Mouse (Mus musculus) adrenal gland, postnatal 25 days (tissue): ENCODE results near the gene Pla2g1b. TPM values are rescaled to one million over a fixed set of nuclear protein-coding genes. Genes with fewer than 3 reads are reported as not detected.

Source experiments
- DNase-seq: peaks from one replicate; pipeline ENCODE4 v3.0.0; 2021; ENCODE audit warnings: mixed read lengths
- long read RNA-seq: library from polyadenylated mRNA; stranded (forward); transcript quantifications from one replicate; pipeline ENCODE4 v2.0.0, GENCODE M21; 2021
- total RNA-seq: library from RNA; stranded (reverse); gene quantifications from 2 replicates; pipeline ENCODE4 v1.2.3, GENCODE M21; 2021

The Pla2g1b gene
- total RNA-seq = not detected in 2 replicates
- long read RNA-seq = 0 reads

DNA sequence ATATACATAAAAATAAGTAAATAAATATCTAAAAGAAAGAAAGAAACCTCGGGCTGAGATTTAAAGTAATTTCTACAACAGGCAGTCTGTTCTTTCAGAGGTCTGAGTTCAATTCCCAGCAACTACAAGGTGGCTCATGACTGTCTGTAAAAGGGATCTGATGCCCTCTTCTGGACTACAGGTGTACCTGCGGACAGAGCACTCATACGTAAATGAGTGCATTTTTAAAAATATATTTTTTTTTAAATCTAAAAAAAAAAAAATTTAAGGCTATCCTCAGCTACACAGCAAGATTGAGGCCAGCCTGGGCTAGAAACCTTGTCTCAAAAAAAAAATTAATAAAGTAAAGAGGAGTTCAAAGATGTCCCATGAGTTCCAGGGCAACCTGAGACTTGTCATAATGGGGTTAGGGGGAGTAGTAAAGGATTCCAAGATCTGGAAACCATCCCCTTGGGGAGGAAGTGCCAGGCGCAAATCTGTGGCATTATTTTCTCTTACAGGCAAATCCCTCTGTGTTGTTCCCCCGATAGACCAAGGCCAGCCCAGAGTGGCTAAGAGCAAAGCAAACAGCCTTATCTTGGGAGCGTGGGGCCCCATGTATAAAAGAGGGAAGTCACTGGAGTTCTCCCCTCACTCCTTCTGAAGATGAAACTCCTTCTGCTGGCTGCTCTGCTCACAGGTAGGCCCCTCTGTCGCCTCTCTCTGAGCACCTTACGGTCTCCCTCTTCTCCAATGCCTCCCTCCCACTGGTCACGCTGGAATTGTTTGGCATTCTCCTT, at the start of gene Pla2g1b:
Pla2g1b (plus strand) TSS at position 621 of the 779 bp plus-strand sequence.
- DNase-seq = no peak

DNA sequence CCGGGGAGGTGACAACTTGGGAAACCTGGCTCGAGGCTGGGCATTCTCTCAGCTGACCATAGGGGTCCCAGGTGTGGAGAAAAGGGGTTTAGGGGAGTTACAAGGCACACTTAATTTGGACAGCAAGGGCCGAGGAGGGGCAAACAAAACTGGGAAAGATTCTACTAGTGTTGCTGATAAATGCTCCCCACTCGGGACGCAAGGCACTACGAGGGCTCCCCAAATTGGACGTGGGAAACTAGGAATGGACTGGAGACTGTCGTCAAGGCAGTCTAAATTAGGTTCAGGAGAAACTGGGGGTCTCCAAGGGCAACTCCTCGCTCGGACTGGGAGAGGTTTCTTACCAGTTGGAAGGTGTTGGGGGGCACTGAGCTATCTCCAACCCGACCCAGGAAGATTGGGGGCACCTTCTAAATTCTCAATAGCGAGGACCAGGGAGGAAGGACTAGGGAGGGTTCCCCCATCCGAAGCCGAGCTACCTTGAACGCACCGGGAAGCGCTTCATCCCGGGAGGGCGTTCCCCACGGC, 37.2 kb upstream of the Pla2g1b start:
- DNase-seq = no peak

DNA sequence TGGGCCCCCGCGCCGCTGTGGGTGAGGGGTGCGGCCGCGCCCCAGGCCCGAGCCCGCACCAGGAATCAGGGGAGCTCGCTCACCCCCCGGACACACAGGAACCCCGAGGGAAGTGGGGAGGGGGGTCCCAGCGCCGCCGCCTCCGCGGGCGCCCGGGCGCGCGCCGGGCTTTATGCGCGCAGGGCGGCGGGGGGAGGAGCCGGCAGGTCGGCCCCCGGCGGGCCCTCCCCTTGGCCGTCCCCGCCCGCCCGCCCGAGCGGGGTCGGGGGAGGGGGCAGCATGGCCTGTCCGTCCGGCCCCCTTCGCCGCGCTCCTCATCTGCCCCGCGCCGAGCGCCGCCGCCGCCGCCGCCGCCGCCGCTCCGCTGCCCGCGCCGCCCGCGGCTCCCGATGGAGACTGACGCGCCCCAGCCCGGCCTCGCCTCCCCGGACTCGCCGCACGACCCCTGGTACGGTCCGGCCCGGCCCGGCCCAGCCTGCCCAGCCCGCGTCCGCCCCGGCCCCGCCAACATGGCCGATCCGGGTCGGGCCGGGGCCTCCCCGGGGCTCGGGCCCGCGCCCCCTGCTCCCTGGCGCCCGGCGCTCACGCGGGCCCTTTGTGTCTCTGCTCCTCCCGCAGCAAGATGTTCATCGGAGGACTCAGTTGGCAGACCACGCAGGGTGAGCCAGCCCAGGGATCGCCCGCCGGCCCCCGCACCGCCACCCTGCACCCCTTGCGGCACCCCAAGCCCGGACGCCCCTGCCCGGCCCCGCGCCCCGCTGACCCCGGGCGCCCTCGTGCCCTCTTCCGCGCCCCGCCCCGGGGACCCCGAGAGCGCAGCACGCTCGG, 36.5 kb upstream of the Pla2g1b start, which contains the start of gene Msi1:
Msi1 (plus strand) TSS at position 241 of the 828 bp plus-strand sequence.
- DNase-seq = peak; percentile 49

DNA sequence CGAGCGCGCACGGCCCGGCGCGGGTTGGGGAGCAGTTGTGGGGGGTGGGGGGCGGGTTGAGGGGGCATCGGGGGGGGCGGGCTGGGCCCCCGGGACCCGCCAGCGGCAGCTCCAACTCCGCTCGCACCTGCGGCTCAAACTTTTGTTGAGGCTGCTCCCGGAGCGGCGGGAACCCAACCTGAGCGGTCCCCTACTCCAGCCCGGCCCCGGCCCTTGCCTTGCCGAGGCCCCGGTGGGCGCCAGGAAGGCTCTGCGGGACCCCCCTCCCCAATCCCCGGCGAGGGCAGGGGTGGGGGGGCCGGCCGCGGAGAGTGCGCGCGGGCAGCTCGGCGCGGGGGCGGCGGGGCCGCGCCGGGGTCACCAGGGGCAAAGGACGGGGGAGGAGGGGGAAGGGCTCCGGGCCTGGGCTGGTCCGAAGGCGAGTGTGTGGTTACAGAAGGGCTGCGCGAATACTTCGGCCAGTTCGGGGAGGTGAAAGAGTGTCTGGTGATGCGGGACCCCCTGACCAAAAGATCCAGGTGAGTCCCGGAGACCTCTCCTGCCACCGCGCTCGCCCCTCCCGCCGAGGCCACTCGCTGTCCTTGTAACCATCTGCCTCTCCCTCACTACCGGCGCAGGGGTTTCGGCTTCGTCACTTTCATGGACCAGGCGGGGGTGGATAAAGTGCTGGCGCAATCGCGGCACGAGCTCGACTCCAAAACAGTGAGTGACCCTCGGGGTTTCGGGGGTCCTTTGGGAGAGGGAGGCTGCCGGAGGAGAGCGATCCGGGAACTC, 35.7 kb upstream of the Pla2g1b start:
- peak; percentile 46 for DNase-seq

DNA sequence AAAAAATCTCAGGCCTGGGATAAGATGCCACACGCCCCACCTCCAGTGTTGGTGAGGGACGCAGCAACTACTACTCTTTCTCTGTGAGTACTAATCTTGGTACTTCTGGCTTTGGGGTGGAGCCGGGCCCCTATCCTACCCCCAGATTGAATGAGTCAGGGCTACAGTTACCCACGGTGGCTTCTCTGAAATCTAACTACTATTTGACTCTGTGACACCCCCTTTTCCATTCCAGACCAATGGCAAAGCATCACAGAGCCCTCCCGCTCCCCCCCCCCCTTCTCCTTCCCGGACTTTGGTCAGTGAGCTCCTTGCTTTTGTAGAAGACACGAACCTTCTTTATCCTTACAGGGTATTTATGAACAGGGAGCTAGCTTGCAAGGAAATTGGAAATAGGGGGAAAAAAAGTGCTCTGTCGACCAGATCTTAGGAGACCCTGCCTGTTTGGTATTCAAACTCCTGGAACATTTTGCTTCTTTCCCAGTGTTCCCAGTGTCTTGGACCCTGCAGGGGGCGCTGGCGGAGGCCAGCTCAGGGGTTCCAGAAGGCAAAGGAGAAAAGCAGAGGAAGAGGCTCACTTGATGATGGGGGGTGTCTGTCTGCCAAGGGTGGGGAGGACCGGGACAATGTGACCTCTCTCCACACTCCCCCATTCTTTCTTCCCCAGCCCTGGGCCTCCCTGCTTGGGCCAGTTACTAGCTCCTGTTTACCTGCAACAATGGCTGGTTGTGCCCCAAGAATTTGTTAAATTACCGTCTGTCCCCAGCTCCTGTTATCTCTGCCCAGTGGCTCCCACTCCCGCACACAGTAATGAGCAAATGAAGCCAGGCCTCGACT, 34.8 kb upstream of the Pla2g1b start:
- no peak for DNase-seq

DNA sequence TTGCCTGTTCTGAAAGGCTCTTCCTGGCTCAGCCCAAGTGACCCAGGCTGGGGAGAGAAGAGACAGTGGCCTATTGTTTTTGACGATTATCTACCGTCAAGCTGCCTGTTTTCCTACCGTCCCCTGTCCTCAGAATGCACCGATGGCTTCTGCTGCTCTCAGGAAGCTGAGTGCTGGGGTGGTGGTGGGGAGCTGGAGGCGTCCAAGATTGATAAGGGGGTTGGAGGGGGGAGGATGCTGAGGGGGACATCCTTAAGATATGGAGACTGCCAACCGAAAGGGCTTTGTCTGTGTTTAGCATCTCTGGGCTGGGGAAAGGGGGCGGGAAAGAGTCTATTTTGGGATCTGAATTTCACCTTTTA, 34.2 kb upstream of the Pla2g1b start:
- no peak for DNase-seq

DNA sequence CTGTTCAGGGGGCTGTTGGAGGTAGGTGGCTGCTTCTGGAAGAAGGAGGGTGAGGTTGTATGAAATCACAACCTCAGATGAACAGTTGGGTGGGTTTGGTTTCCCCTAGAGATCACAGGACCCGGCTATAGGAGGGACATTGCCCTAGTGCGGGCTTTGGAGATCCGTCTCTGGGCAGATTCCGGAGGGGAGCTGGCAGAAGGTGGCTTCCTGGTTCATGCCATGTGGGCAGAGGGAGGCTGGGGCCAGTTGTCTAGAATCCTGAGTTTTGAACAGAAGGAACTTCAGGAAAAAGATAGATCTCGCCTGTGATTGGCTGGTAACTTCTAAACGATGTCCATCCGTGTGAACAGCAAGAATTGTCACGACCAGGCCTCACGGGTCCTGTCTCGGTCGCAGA, 33.7 kb upstream of the Pla2g1b start:
- no peak for DNase-seq

DNA sequence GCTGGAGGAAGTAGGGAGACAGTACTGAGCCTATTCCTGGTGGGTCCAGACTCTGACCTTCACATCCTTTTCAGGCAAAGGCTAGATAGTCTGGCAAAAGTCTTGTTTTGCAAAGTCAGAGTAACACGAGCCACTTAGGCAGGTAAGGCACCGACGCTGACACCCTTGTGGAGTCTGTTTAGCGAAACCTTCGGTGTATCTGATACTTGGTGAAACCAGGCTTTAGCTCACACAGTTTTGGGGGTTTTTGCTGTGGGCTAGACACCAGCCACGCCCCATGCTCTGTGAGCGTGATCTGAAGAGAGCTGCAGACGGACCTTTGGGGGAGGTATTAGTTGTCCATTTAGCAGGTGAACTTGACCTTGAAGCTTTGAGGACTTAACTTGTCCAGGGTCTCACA, 32.9 kb upstream of the Pla2g1b start:
- DNase-seq = no peak

DNA sequence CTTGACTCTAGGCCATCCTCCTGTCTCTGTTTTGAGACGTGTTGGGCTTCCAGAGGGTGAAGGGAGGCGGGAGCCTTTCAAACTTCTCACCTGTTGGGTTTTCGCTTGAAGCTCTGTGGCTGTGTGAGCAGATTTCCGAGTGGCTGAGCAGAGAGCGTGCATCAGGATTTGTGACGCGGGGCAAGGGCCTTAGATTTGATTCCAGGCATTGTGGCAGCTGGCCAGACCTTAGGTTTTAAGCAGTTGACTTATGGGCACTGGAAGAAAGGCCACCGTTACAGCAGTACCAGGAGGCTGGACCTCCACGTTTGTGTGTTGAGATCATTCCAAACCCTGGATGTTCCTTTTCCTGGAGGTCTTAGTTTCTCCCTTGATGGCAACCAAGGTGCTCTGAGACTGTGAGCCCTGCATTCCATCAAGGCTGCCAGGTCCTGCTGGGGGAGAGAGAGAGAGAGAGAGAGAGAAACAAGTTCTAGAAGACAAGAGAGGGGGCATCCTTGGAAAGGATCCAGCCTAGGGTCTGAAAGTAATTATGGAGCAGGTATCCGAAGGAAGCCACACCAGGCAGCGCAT, 31.7 kb upstream of the Pla2g1b start:
- no peak for DNase-seq

DNA sequence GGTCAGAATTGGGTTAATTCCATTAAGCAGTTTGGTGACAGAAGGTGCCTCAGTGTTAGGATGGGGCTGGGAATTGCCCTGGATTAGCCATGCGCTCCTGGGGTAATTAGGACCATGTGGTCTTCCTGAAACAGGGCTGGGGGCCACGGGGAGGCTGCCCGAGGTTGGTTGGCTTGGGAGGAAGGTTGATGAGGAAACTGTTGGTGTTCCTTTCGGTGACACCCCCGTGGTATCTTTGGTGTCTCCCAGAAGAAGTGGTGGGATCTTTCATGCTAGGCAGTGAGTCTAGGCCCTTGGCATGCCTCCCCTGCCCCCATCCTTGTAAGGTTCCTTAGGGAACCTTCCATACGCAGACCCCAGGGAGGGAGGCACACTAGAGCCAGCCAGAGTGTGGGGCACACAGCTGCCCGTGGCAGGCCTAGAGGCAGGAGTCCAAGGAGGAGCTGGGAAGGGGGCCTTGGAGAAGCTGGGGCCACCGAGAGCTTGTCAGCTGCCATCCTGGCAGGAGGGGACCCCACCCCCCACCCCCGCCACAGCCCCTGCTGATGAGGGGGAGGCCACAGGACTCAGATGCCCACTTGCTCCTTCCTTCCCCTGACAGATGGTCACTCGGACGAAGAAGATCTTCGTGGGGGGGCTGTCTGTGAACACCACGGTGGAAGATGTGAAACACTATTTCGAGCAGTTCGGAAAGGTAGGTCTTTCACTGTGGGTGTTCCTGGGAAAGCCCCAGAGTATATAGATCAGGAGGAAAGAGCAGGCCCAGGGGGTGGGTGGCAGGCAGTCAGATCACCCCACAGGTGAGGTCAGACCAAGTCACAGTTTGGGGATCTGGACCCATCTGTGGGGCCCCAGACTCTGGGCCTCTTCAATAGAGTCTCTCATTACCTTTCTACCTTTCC, 31.0 kb upstream of the Pla2g1b start:
- no peak for DNase-seq

DNA sequence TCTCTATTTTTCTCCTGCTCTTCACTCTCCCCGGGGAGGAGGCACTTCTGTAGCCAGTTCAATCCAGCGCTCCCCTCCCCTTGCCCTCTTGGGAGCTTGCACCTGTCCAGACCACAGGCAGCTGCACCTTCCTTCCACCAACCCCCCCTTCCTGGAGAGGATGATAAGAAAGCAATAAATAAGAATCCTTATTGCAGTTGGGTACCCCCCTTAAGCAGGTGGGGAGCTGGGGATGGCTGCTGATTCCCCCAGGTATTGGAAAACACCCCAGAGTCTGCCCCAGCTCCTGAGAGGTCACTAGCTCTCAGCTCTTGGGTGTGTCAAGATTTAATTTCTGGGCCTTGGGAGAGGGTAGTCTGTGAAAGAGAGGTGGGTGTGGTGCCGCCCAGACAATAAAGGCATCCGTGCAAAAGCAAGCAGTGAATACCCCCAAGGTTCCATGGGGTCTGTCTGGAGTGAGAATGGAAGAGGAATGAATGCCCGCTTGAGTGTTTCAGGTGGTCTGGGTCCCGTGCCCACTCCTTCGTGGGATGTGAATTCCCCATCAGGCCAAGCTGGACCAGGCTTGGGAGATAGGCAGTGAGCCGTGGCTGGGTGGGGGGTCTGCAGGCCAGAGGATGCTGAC, 30.2 kb upstream of the Pla2g1b start:
- DNase-seq = no peak

DNA sequence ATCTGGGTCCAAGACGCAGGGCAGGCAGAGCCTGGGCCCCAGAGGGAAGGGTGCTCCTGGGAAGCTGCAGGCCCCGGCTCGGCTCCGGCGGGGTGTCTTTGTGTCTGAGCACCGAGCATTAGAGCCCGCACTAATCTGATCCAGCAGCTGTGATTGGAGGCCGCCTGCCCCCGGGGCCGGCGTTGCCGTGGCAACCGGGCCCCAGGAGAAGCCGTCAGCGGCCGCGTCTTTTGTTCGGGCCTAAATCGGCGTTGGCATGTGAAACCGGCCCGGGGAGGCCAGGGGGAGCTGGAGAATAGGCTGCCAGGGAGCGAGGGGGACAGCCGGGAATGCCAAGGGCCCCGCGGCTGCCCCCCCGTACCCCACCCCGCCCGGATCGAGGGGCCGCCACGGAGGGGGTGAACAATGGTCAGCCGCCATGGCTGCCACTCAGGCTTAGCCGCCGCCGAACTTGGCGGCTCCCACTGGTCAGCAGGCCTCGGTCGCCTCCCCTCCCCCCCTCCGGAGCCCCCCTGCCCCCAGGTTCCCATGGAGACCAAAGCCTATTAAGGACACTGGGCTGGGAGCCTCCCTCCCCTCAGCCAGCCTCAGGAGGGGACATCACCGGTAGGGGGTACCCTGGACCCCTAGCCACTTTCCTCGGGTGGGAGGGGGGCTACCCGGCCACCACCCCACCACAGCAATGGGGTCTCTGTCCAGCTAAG, 29.5 kb upstream of the Pla2g1b start:
- DNase-seq = peak; percentile 71

DNA sequence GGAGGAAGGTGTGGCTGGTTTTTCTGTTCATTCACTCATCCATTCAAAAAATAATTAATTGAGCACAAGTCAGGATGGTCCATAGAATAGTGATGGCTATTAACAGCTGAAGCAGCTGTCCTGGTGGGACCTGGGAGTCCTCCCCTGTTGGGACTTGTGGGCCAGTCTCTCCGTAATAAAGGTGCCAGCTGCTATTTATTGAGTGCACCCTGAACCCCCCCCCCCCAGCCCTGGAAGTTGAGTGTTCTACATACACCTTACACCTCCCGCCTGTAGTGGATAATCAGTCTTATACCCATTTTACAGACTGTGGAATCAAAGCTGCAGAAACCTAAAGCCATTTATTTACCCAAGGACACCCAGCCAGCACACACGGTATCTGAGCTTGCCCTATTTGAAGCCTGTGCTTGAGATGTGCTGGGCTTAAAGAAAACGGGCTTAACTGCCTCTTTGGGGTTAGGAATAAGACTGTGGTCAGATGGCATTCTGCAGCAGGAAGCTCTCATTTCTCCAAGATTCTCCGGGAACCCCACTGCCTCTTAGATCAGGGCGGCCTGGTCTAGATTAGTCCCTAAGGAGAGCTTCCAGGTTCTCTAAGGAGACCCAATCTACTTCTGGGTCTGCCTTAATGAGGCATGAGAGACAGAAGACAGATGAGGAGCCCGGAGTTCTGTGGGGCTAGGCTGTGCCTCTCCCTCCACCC, 28.7 kb upstream of the Pla2g1b start:
- no peak for DNase-seq

DNA sequence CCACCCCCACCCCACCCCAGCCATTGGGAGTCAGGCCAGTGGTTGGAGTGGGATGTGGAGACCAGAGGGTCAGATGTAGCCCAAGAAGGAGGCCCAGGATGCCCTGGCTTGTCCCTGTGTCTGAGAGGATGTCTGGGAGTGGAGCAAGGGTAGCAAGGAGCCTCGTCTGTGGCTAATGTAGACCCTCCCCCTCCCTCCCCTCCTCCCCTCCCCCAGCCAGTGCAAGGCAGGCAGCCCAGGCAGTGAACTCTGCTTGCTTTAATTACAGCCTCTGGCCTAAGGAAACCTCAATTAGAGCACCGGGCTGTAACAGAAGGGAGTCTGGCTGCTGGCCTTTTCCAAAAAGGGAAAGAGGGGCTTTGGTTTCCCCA, 28.1 kb upstream of the Pla2g1b start:
- no peak for DNase-seq

DNA sequence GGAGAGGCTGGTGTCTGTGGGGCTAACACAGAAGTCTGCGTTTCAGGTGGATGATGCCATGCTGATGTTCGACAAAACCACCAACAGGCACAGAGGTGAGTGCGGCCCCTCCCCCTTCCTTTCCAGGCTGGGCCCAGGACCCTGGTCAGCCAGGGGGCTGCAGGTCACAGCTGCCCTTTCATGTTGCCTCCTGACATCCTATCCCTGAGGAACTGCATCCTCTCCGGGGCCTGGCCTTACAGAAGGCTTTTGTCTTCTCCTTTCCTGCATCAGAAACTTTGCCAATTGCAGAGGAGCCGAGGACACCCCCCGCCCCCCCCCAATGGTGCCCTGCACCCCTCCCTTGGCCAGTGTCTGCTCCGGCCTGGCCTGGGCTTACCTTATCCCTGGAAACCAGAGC, 27.4 kb upstream of the Pla2g1b start:
- DNase-seq = no peak

DNA sequence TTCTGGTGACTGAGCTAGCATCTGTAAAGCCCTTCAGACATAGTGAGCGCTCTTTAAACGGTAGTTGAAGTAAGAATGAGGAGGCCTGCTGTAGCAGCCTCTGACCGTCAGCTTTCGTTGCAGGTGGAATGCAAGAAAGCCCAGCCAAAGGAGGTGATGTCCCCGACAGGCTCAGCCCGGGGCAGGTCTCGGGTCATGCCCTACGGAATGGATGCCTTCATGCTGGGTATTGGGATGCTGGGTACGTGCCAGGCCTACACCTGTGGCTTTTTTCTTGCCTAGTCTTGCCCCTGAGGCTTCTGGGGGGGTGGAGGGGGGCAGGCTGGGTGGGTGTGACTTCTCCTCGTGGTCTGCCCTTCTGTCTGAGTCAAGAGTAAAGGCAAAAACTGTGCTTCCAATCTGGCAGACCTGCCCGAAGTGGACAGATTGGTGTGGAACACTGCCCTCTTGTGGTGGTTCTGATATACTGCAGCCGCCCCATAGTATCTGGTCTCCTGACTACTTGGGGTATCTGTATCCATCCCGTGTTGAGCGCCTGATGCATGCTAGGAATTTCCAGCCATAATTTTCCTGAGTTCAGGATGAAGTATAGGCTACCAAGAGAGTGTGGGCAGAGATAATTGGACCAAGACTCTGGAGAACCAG, 24.7 kb upstream of the Pla2g1b start:
- DNase-seq = peak; percentile 68

DNA sequence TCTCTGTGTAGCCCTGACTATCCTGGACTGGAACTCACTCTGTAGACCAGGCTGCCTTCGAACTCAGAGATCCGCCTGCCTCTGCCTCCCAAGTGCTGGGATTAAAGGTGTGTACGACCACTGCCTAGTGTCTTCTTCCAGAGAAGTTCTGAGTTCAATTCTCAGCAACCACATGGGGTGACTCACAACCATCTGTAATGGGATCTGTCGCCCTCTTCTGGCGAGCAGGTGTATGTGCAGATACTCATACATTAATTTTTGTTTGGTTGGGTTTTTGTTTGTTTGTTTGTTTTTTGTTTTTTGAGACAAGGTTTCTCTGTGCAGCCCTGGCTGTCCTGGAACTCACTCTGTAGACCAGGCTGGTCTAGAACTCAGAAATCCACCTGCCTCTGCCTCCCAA, 23.4 kb upstream of the Pla2g1b start:
- peak; percentile 31 for DNase-seq

DNA sequence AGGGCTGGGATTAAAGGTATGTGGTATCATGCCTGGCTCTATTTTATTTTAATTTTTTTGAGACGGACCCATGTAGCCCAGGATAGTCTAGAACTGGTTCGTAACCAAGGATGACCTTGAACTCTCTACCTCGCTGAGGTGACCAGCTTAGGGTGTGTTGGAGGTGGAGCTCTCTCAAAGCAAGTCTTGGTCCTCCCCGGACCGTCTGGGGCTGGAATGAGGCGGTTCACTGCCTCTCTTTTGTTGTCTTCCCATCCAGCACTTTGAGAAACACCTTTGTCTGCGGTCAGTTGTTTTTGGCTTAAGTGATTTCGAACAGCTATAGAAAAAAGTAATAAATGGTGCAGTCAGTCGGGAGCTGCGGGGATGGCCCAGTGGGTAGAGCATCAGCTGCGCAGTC, 21.9 kb upstream of the Pla2g1b start:
- DNase-seq = no peak
